Mouse (Mus musculus): ENCODE results near the gene Adar.

DNA sequence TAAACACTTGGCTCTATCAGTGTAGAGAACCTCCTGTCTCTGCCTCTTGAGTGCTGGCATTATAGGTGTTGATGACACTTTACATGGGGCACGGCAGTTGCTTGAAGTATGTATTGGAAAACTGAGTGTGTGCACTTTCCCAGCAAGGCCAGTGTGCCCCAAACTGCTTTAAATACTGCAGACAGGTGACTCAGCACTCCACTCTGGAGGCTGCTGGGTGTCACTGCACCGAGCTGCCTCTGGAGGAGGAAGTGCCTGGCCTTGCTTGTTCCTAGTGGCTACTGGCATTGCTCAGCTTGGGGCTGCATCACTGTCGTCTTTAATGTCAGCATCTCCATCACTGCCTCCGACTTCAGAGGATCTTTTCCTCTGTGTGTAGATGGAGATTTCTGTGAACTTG lies 12.2 kb downstream of the Adar start:
- TF ChIP-seq USF1 (IDR thresholded peaks at IDR 0.05; ENCODE audit: low read depth) (no peak), POLR2A (IDR thresholded peaks at IDR 0.05; ENCODE audit: insufficient read length, low read depth) (no peak), TCF12 (IDR thresholded peaks at IDR 0.05; ENCODE audit: insufficient read depth, poor library complexity, severe bottlenecking) (no peak), SRF (IDR thresholded peaks at IDR 0.05; ENCODE audit: control insufficient read depth, insufficient read length, low read depth) (no peak), POLR2AphosphoS2 (IDR thresholded peaks at IDR 0.05; ENCODE audit: insufficient read length, low read depth) (no peak), E2F4 (IDR thresholded peaks at IDR 0.05; ENCODE audit: insufficient read depth) (no peak), MYOD1 (IDR thresholded peaks at IDR 0.05; ENCODE audit: control insufficient read depth in 1 of 3, insufficient read length in 2 of 3, low read depth in 2 of 3) (no peak)

All from myocyte (in vitro differentiated cells).